Mouse (Mus musculus) mouse trophoblast stem cell (cell line): ENCODE measurements around the gene Wfdc18.

Experiments
- in situ Hi-C, 2 experiments: fragments of 300-500 bp; cut with MseI, MboI; formaldehyde crosslinking; loops; 2 replicates in 1 of 2; 3 replicates in 1 of 2; pipeline ENCODE4 v1.15.1; 2025

Wfdc18 gene

GRCm38 (mm10) chr11:83708715-83709114, at the start of gene Wfdc18:
Gene Wfdc18, plus strand, starts transcription at chr11:83709015.
- in situ Hi-C loops: no loop called here

- in situ Hi-C loops: no loop called here
These were observed 46.6 kb upstream of the Wfdc18 start, which contains the start of gene Ccl4 for GRCm38 (mm10) chr11:83662204-83662603. Gene Ccl4, plus strand, starts transcription at chr11:83662584.

GRCm38 (mm10) chr11:83663532-83663931, 45.3 kb upstream of the Wfdc18 start:
- in situ Hi-C loops: no loop called here

GRCm38 (mm10) chr11:83671743-83672142, 37.1 kb upstream of the Wfdc18 start:
- in situ Hi-C loops: no loop called here

GRCm38 (mm10) chr11:83675665-83676064, 33.1 kb upstream of the Wfdc18 start:
- in situ Hi-C loops: no loop called here

- in situ Hi-C loops: no loop called here
These were observed 18.9 kb upstream of the Wfdc18 start for GRCm38 (mm10) chr11:83689918-83690317.

- in situ Hi-C loops: no loop called here
These were observed 16.8 kb upstream of the Wfdc18 start for GRCm38 (mm10) chr11:83692008-83692407.

GRCm38 (mm10) chr11:83703705-83704104, 5.1 kb upstream of the Wfdc18 start, which contains the start of gene Wfdc17:
Gene Wfdc17, plus strand, starts transcription at chr11:83703991.
- in situ Hi-C loops: no loop called here

GRCm38 (mm10) chr11:83709683-83710082, 868 bp downstream of the Wfdc18 start:
- in situ Hi-C loops: no loop called here

GRCm38 (mm10) chr11:83712671-83713070, 3.9 kb downstream of the Wfdc18 start:
- in situ Hi-C loops: no loop called here

GRCm38 (mm10) chr11:83713925-83714324, 5.1 kb downstream of the Wfdc18 start:
- in situ Hi-C loops: no loop called here

- in situ Hi-C loops: no loop called here
These were observed 8.3 kb downstream of the Wfdc18 start for GRCm38 (mm10) chr11:83717042-83717665.

GRCm38 (mm10) chr11:83720766-83721165, 12.0 kb downstream of the Wfdc18 start:
- in situ Hi-C loops: no loop called here

GRCm38 (mm10) chr11:83728757-83729432, 20.1 kb downstream of the Wfdc18 start:
- in situ Hi-C loops: no loop called here

- in situ Hi-C loops: no loop called here
These were observed 22.3 kb downstream of the Wfdc18 start for GRCm38 (mm10) chr11:83731116-83731515.

GRCm38 (mm10) chr11:83733071-83733640, 24.3 kb downstream of the Wfdc18 start:
- in situ Hi-C loops: no loop called here

- in situ Hi-C loops: no loop called here
These were observed 25.4 kb downstream of the Wfdc18 start for GRCm38 (mm10) chr11:83734215-83734614.

GRCm38 (mm10) chr11:83735881-83736280, 27.1 kb downstream of the Wfdc18 start:
- in situ Hi-C loops: loop anchor here (5.0 kb wide), 2 partner anchors 179 to 189 kb away; no protein-coding TSS in a partner anchor

GRCm38 (mm10) chr11:83737109-83737558, 28.3 kb downstream of the Wfdc18 start:
- in situ Hi-C loops: loop anchor here (5.0 kb wide), 2 partner anchors 180 to 190 kb away; no protein-coding TSS in a partner anchor

- in situ Hi-C loops: loop anchor here (5.0 kb wide), 2 partner anchors 182 to 192 kb away; no protein-coding TSS in a partner anchor
These were observed 30.4 kb downstream of the Wfdc18 start for GRCm38 (mm10) chr11:83739241-83739640.

- in situ Hi-C loops: no loop called here
These were observed 31.7 kb downstream of the Wfdc18 start for GRCm38 (mm10) chr11:83740443-83740991.

- in situ Hi-C loops: no loop called here
These were observed 33.0 kb downstream of the Wfdc18 start for GRCm38 (mm10) chr11:83741841-83742240.
